Mouse (Mus musculus) testis, adult 2 months (tissue): ENCODE data around the gene Ncoa1. TPM values are rescaled to one million over a fixed set of nuclear protein-coding genes. Genes with fewer than 3 reads are reported as not detected.

Experiments used
- H3K27ac ChIP-seq: fragments of 200-500 bp; 2 replicates; pipeline ENCODE4 v1.5.1; 2012; ENCODE audit warnings: low read depth, low read length; ENCODE audit not compliant: control insufficient read depth, insufficient read depth
- H3K27me3 ChIP-seq: fragments of 200-500 bp; 2 replicates; pipeline ENCODE4 v1.6.1; 2012; ENCODE audit warnings: mild to moderate bottlenecking, low read length, moderate library complexity; ENCODE audit not compliant: control insufficient read depth, insufficient read depth
- H3K36me3 ChIP-seq: fragments of 200-500 bp; 2 replicates; pipeline ENCODE4 v1.6.1; 2012; ENCODE audit warnings: mild to moderate bottlenecking, low read length; ENCODE audit not compliant: control insufficient read depth, insufficient read depth
- H3K4me1 ChIP-seq: fragments of 200-500 bp; 2 replicates; pipeline ENCODE4 v1.6.1; 2012; ENCODE audit warnings: low read length; ENCODE audit not compliant: control insufficient read depth, insufficient read depth
- H3K4me3 ChIP-seq: fragments of 200-500 bp; 2 replicates; pipeline ENCODE4 v1.5.1; 2012; ENCODE audit warnings: low read depth, mild to moderate bottlenecking, low read length, moderate library complexity, mixed read lengths; ENCODE audit not compliant: control insufficient read depth
- CTCF ChIP-seq: fragments of 200-500 bp; IDR thresholded peaks from 2 replicates; pipeline ENCODE4 v1.5.1; 2012; ENCODE audit warnings: low read depth, mild to moderate bottlenecking, inconsistent platforms, low read length, moderate library complexity; ENCODE audit not compliant: control insufficient read depth, insufficient read depth, insufficient replicate concordance
- POLR2A ChIP-seq: fragments of 200-500 bp; IDR thresholded peaks from 2 replicates; pipeline ENCODE4 v1.6.1; 2012; ENCODE audit warnings: low read depth, mild to moderate bottlenecking, inconsistent platforms, low read length, moderate library complexity; ENCODE audit not compliant: control insufficient read depth
- polyA plus RNA-seq: library from polyadenylated mRNA; depleted of rRNA; stranded (reverse); fragments of >200 nt; gene quantifications from 2 replicates; pipeline ENCODE4 v1.2.3, GENCODE M21; 2012; rRNA removed

The Ncoa1 gene
- polyA plus RNA-seq, 1 experiment: 15.3 TPM

DNA sequence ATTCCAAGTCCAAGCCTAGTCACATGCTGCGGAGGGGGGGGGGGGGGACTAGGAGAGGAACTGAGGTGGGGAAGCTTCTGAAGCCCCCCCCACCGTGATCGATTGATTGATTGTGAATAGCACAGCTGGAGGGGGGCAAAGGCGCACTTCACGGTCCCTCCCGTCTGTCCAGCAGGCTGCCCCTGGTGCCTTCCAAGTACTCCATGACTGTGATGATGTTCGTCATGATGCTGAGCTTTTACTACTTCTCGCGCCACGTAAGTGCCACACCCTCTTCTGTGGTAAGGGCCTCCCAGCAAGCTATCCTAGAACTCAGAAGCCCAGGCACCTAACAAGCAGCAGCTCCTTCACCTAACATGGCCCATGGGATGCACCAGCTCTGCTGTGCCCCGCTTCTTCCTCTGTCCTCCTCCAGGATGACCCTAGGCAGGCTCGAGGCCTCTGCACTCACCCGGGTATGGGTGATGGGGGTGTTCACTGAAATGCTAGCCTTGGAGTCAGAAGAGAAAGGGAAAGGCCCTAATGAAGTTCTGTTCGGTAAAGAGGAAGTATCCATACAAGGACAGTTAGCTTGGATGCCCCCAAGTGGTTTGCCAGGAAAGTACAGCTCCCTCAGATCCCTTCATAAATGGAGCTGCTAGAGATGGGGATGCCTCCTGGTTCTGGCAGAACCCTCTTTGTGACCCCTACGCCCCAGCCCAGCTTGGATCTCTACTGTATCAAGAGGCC lies 268.4 kb downstream of the Ncoa1 start:
- no peaks in the 10 kb centered on the region for H3K27me3 ChIP-seq
- H3K27ac ChIP-seq: no peak overlapping the region
- no peak overlapping the region for H3K4me3 ChIP-seq
- no peaks in the 10 kb centered on the region; the same call in 1 of the 2 replicates for H3K36me3 ChIP-seq
- H3K4me1 ChIP-seq: no peaks in the 10 kb centered on the region
- TF ChIP-seq CTCF (0 out of 2 replicates have a peak, but pooled peaks have one; percentile 5), POLR2A (no peak)

DNA sequence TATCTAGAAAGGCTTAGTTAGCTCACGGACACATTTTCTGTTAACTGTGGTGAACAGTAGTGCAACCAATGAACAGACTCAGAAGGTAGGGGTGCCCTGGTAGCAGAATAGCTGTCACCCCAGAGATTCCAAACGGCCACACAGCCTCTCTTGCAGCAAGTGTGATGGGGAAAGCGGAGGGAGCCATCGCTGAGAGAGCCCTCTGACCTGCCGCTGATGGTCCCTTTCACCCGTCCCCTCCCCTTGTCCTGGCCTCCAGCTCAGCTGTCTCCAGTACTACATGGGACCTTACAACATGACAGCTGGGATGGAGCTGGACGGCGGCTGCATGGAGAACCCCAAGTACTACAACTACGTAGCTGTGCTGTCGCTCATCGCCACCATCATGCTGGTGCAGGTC lies 270.9 kb downstream of the Ncoa1 start:
- no peaks in the 10 kb centered on the region for H3K4me1 ChIP-seq
- no peak for TF ChIP-seq CTCF
- no peak for TF ChIP-seq POLR2A
- no peak overlapping the region for H3K27ac ChIP-seq
- no peaks in the 10 kb centered on the region for H3K27me3 ChIP-seq
- no peaks in the 10 kb centered on the region; the same call in 1 of the 2 replicates for H3K36me3 ChIP-seq
- no peak overlapping the region for H3K4me3 ChIP-seq

DNA sequence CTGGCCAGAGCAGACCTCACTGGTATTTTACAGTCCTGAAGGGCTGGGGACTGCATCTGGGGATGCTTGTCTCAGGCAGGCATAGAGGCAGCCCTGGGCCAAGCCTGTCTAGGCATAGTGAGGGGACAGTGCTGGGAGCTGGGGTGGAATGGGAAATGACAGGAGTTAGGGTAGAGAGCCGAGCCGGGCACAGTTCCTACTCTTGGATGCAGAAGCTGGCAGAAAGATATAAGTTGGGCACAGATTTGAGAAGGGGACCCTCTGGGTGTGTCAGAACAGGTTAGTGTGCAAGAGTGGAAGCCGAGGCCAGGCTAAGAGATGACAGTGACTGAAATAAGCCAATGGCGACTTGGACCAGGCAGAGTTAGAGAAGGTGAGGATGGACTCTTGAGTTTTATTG lies 274.8 kb downstream of the Ncoa1 start:
- Histone ChIP-seq H3K4me3 (no peak overlapping the region), H3K27me3 (no peaks in the 10 kb centered on the region), H3K36me3 (no peaks in the 10 kb centered on the region), H3K27ac (no peak overlapping the region), H3K4me1 (no peaks in the 10 kb centered on the region)
- TF ChIP-seq CTCF: no peak
- TF ChIP-seq POLR2A: no peak

DNA sequence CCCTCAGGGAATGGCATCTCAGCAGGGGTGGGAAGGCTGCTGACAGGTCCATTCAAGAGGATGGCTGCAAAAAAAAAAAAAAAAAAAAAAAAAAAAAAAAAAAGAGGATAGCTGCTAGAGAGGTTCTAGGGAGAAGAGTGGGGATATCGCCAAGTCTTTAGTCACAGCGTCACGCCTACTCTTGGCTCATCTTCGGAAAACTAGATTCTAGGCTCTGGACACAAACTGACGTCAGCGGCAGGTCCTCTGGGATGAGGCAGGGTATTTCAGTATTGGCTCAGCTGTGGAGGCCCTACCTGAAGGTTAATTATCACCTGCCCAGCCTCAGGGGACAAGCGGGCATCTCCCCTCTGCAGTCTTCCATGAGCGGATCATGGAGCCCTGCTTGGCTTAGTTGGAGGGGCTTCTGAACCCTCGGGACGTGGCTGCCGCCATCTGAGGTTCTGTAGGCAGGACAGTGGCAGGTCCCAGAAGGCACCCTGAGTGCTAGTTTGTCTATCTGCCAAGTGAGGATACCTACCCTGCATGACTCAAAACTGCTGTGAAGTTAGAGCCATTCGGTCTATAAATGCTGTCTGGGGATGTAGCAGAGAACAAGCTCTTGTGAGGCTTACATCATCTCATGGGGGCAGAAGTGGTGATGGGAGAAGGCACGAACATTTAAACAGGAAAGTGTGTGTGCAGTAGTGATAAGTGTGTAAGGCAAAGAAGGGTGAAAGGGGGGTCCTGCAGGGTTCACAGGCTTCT lies 275.4 kb downstream of the Ncoa1 start:
- no peak for TF ChIP-seq CTCF
- TF ChIP-seq POLR2A: no peak
- H3K27me3 ChIP-seq: no peaks in the 10 kb centered on the region
- no peaks in the 10 kb centered on the region for H3K4me1 ChIP-seq
- no peak overlapping the region for H3K4me3 ChIP-seq
- H3K36me3 ChIP-seq: no peaks in the 10 kb centered on the region
- H3K27ac ChIP-seq: no peak overlapping the region

- no peak for TF ChIP-seq POLR2A
- no peak for TF ChIP-seq CTCF
- Histone ChIP-seq H3K27me3 (no peaks in the 10 kb centered on the region), H3K4me3 (no peak overlapping the region), H3K4me1 (no peaks in the 10 kb centered on the region), H3K36me3 (no peaks in the 10 kb centered on the region), H3K27ac (no peak overlapping the region)
These were observed 277.7 kb downstream of the Ncoa1 start for GRCm38 (mm10) chr12:4199271-4199670.

- Histone ChIP-seq H3K27ac (no peak overlapping the region), H3K27me3 (no peaks in the 10 kb centered on the region), H3K4me3 (no peak overlapping the region), H3K4me1 (no peaks in the 10 kb centered on the region), H3K36me3 (no peaks in the 10 kb centered on the region)
- no peak for TF ChIP-seq CTCF
- no peak for TF ChIP-seq POLR2A
These were observed 278.3 kb downstream of the Ncoa1 start for GRCm38 (mm10) chr12:4198702-4199101.

Other genes with a start within 250 kb of the Ncoa1 start
- gene Ptrhd1, start 243.2 kb downstream of the Ncoa1 start, polyA plus RNA-seq: 2.0 and 2.7 TPM in 2 replicates
- gene Cenpo, start 242.9 kb downstream of the Ncoa1 start, polyA plus RNA-seq: 33.0 and 36.5 TPM in 2 replicates
- gene Itsn2, start 115.5 kb upstream of the Ncoa1 start, polyA plus RNA-seq: 83.6 and 90.0 TPM in 2 replicates
- gene Gm3625, start 115.7 kb upstream of the Ncoa1 start, polyA plus RNA-seq: not detected in 2 replicates